Mouse (Mus musculus): ENCODE results near the gene Gimap7. TPM values are rescaled to one million over a fixed set of nuclear protein-coding genes. Genes with fewer than 3 reads are reported as not detected.

Gimap7 gene
- not detected in 2 replicates for polyA plus RNA-seq (2012; rRNA removed)

GRCm38 (mm10) chr6:48718455-48718854, at the start of gene Gimap7, which contains the start of gene Gm28053:
TSS of gene Gimap7 (plus strand) at chr6:48718621.
TSS of gene Gm28053 (plus strand) at chr6:48718607.

GRCm38 (mm10) chr6:48675931-48676859, 42.2 kb upstream of the Gimap7 start, which contains the start of gene Gimap9:
TSS of gene Gimap9 (plus strand) at chr6:48676129.

GRCm38 (mm10) chr6:48684319-48684718, 34.1 kb upstream of the Gimap7 start, which contains the start of gene Gimap4:
TSS of gene Gimap4 (plus strand) at chr6:48684549.

GRCm38 (mm10) chr6:48738961-48739779, 20.7 kb downstream of the Gimap7 start, which contains the start of gene Gimap1:
TSS of gene Gimap1 (plus strand) at chr6:48739054.

GRCm38 (mm10) chr6:48745959-48746889, 27.8 kb downstream of the Gimap7 start, which contains the start of gene Gimap5:
TSS of gene Gimap5 (plus strand) at chr6:48746197.

GRCm38 (mm10) chr6:48770696-48771095, 52.3 kb downstream of the Gimap7 start, which contains the start of gene Gimap3:
TSS of gene Gimap3 (minus strand) at chr6:48770851.

Other genes starting within 250 kb of the Gimap7 start
- 145 and 151 TPM in 2 replicates for gene Atp6v0e2, start 181.0 kb upstream of the Gimap7 start, polyA plus RNA-seq (2012; rRNA removed)
- gene Lrrc61, start 163.8 kb upstream of the Gimap7 start, polyA plus RNA-seq (2012; rRNA removed) = 27.3 and 30.0 TPM in 2 replicates
- 3.2 and 5.9 TPM in 2 replicates for gene Rarres2, start 145.8 kb upstream of the Gimap7 start, polyA plus RNA-seq (2012; rRNA removed)
- gene Gm45021, start 129.0 kb upstream of the Gimap7 start, polyA plus RNA-seq (2012; rRNA removed) = not detected in 2 replicates
- gene Repin1, start 124.7 kb upstream of the Gimap7 start, polyA plus RNA-seq (2012; rRNA removed) = 49.5 and 49.9 TPM in 2 replicates
- gene Gm44965, start 124.7 kb upstream of the Gimap7 start, polyA plus RNA-seq (2012; rRNA removed) = not detected in 2 replicates
- gene Zfp775, start 116.6 kb upstream of the Gimap7 start, polyA plus RNA-seq (2012; rRNA removed) = 10.0 and 11.0 TPM in 2 replicates
- 8.2 and 8.7 TPM in 2 replicates for gene AI854703, start 91.9 kb upstream of the Gimap7 start, polyA plus RNA-seq (2012; rRNA removed)
- 1.4 and 1.6 TPM in 2 replicates for gene Gimap8, start 71.4 kb upstream of the Gimap7 start, polyA plus RNA-seq (2012; rRNA removed)
- gene Gimap9, start 42.5 kb upstream of the Gimap7 start, polyA plus RNA-seq (2012; rRNA removed) = 1.7 and 3.9 TPM in 2 replicates
- gene Gimap4, start 34.1 kb upstream of the Gimap7 start, polyA plus RNA-seq (2012; rRNA removed) = 1.7 and 3.1 TPM in 2 replicates
- gene Gimap6, start 10.4 kb upstream of the Gimap7 start, polyA plus RNA-seq (2012; rRNA removed) = 5.3 and 7.0 TPM in 2 replicates
- 0.48 and 1.2 TPM in 2 replicates for gene Gm28053, start within 50 bp of the Gimap7 start, polyA plus RNA-seq (2012; rRNA removed)
- gene Gimap1, start 20.4 kb downstream of the Gimap7 start, polyA plus RNA-seq (2012; rRNA removed) = 2.1 and 2.3 TPM in 2 replicates
- 1.3 and 1.9 TPM in 2 replicates for gene Gimap5, start 27.6 kb downstream of the Gimap7 start, polyA plus RNA-seq (2012; rRNA removed)
- not detected in 2 replicates for gene Gimap3, start 52.2 kb downstream of the Gimap7 start, polyA plus RNA-seq (2012; rRNA removed)
- gene Tmem176a, start 122.3 kb downstream of the Gimap7 start, polyA plus RNA-seq (2012; rRNA removed) = 11.8 and 21.8 TPM in 2 replicates
- gene Tmem176b, start 122.9 kb downstream of the Gimap7 start, polyA plus RNA-seq (2012; rRNA removed) = 92.3 and 128 TPM in 2 replicates
- gene Aoc1, start 154.3 kb downstream of the Gimap7 start, polyA plus RNA-seq (2012; rRNA removed) = 0.04 and 0.05 TPM in 2 replicates
- gene 1600015I10Rik, start 211.3 kb downstream of the Gimap7 start, polyA plus RNA-seq (2012; rRNA removed) = not detected in 2 replicates

Data from central nervous system, embryonic 14 days (tissue).